Mouse (Mus musculus) bone marrow macrophage, adult 2 months (primary cell): ENCODE measurements around the gene Clta.

Experiments used
- CTCF ChIP-seq: IDR thresholded peaks from 2 replicates; pipeline ENCODE4 v1.5.1; 2012; ENCODE audit warnings: low read depth, mild to moderate bottlenecking, low read length, moderate library complexity
- POLR2A ChIP-seq: IDR thresholded peaks from 2 replicates; pipeline ENCODE4 v1.6.1; 2012; ENCODE audit warnings: mild to moderate bottlenecking, low read depth, low read length, borderline replicate concordance

GRCm38 (mm10) chr4:44004623-44005409, 564 bp downstream of the Clta start:
- no peak for TF ChIP-seq CTCF
- TF ChIP-seq POLR2A, result no peak
